Mouse (Mus musculus): ENCODE measurements around the gene Plxna2.

Gene Plxna2

GRCm38 (mm10) chr1:194774754-194775153 lies 156.7 kb downstream of the Plxna2 start:
- DNase-seq = no peak

GRCm38 (mm10) chr1:194775656-194776374 lies 157.8 kb downstream of the Plxna2 start:
- no peak for DNase-seq

GRCm38 (mm10) chr1:194776510-194777244 lies 158.7 kb downstream of the Plxna2 start:
- DNase-seq = no peak

- no peak for DNase-seq
These were observed 159.6 kb downstream of the Plxna2 start for GRCm38 (mm10) chr1:194777608-194778007.

- no peak for DNase-seq
These were observed 162.4 kb downstream of the Plxna2 start for GRCm38 (mm10) chr1:194780392-194780791.

- DNase-seq = peak; percentile 57 to 73
These were observed 162.9 kb downstream of the Plxna2 start for GRCm38 (mm10) chr1:194780794-194781390.

GRCm38 (mm10) chr1:194781556-194781955 lies 163.5 kb downstream of the Plxna2 start:
- DNase-seq = no peak

- no peak for DNase-seq
These were observed 164.3 kb downstream of the Plxna2 start for GRCm38 (mm10) chr1:194782325-194782724.

GRCm38 (mm10) chr1:194787626-194788025 lies 169.6 kb downstream of the Plxna2 start:
- DNase-seq = no peak

GRCm38 (mm10) chr1:194793226-194793924 lies 175.4 kb downstream of the Plxna2 start:
- DNase-seq = no peak

- DNase-seq = no peak
These were observed 177.3 kb downstream of the Plxna2 start for GRCm38 (mm10) chr1:194795316-194795715.

- no peak for DNase-seq
These were observed 179.8 kb downstream of the Plxna2 start for GRCm38 (mm10) chr1:194797843-194798242.

- no peak for DNase-seq
These were observed 180.5 kb downstream of the Plxna2 start for GRCm38 (mm10) chr1:194798511-194798910.

- DNase-seq = peak in 1 of 2 experiments; percentile 18
These were observed 190.2 kb downstream of the Plxna2 start for GRCm38 (mm10) chr1:194808261-194808660.

- DNase-seq = no peak
These were observed 190.7 kb downstream of the Plxna2 start for GRCm38 (mm10) chr1:194808681-194809080.

- DNase-seq = no peak
These were observed 191.6 kb downstream of the Plxna2 start for GRCm38 (mm10) chr1:194809600-194809999.

GRCm38 (mm10) chr1:194814187-194814586 lies 196.2 kb downstream of the Plxna2 start:
- no peak for DNase-seq

GRCm38 (mm10) chr1:194815547-194815946 lies 197.5 kb downstream of the Plxna2 start:
- DNase-seq = peak; percentile 73 to 84

- peak; percentile 86 to 87 for DNase-seq
These were observed 198.9 kb downstream of the Plxna2 start for GRCm38 (mm10) chr1:194816913-194817312.

GRCm38 (mm10) chr1:194820953-194821352 lies 202.9 kb downstream of the Plxna2 start:
- no peak for DNase-seq

GRCm38 (mm10) chr1:194821721-194822120 lies 203.7 kb downstream of the Plxna2 start:
- no peak for DNase-seq

GRCm38 (mm10) chr1:194828316-194828715 lies 210.3 kb downstream of the Plxna2 start:
- peak; percentile 60 to 79 for DNase-seq

- DNase-seq = no peak
These were observed 217.2 kb downstream of the Plxna2 start for GRCm38 (mm10) chr1:194835238-194835637.

Data from cerebellum, postnatal 10 days (tissue).